Mouse (Mus musculus): ENCODE measurements around the gene Tcl1b2. TPM values are rescaled to one million over a fixed set of nuclear protein-coding genes. Genes with fewer than 3 reads are reported as not detected.
"Not testable (repeated sequence)": the region's sequence is repeated elsewhere in the genome, so short reads cannot be mapped to it uniquely, and the experiment has no call there.

Gene Tcl1b2
- polyA plus RNA-seq, 1 experiment, result not detected

DNA sequence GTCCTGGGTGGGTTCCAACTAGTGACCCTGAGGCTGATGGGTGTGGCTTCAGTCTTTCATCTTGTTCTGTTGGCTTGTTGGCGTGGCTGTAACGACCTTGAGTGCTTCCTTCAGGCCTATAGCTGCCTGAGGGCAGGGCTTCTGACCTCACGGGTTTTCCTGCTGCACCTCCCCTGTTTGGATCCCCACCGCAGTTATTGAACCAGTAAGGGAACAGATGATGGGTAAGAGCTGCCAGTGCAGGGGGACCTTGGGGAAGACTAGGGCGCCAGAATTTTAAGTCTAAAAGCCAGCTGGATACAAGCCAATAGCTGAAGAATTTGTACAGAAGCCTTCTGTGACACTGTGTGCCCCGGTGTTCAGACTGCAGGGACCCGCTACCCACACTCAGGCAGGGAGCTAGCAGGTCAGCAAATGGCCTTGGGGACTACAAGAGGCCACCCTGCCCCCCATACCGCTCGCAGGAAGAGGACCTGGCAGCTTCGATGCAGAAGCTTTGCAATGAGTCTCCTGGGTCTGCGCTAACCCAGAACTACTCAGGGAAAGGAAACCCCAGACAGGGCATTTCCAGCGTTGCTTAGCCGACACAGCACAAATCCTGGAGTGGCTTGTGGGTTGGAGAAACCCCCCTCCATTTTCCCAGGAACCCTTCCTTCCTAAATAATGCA, 33.4 kb upstream of the Tcl1b2 start:
- no peak overlapping the region for H3K27ac ChIP-seq (ENCODE audit: control insufficient read depth, insufficient read depth, low read depth, low read length, poor library complexity)
- WGBS, result 28% methylated on average over 13 of the region's 13 CpGs

DNA sequence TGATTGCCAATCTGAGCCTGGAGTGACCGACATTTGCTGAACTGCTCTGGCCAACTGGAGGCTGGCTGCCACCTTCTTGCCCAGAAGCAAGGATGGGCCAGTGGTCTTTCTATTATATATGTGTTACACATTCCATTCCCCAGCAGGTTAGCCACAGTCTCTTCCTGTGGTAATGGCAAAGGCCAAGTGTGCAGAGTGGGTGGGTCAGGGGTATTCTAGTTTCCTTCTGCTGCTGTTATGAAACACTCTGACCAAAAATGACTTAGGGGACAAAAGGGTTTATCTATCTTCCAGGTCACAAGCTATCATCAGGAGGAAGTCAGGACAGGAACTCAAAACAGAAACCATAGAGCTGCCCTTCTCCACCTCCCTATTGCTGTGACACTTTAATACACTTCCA, 29.2 kb upstream of the Tcl1b2 start:
- TF ChIP-seq POLR2A (IDR thresholded peaks at IDR 0.05; ENCODE audit: borderline replicate concordance, control insufficient read depth, low read depth, low read length), result no peak
- TF ChIP-seq CTCF (IDR thresholded peaks at IDR 0.05; ENCODE audit: control insufficient read depth, insufficient read depth, low read length), result no peak
- Histone ChIP-seq H3K4me1 (ENCODE audit: control insufficient read depth, insufficient read depth, low read length) (no peaks in the 10 kb centered on the region), H3K27ac (ENCODE audit: control insufficient read depth, insufficient read depth, low read depth, low read length, poor library complexity) (no peak overlapping the region), H3K4me3 (replicated peaks; ENCODE audit: control insufficient read depth, low read depth, low read length) (no peak overlapping the region)
- 37% methylated on average over 1 of the region's 1 CpGs for WGBS

More for the DNA sequence above, 33.4 kb upstream of the Tcl1b2 start:
- no peak overlapping the region for H3K4me3 ChIP-seq (replicated peaks; ENCODE audit: control insufficient read depth, low read depth, low read length)
- no peaks in the 10 kb centered on the region for H3K4me1 ChIP-seq (ENCODE audit: control insufficient read depth, insufficient read depth, low read length)
- TF ChIP-seq CTCF (IDR thresholded peaks at IDR 0.05; ENCODE audit: control insufficient read depth, insufficient read depth, low read length) (no peak), POLR2A (IDR thresholded peaks at IDR 0.05; ENCODE audit: borderline replicate concordance, control insufficient read depth, low read depth, low read length) (no peak)

DNA sequence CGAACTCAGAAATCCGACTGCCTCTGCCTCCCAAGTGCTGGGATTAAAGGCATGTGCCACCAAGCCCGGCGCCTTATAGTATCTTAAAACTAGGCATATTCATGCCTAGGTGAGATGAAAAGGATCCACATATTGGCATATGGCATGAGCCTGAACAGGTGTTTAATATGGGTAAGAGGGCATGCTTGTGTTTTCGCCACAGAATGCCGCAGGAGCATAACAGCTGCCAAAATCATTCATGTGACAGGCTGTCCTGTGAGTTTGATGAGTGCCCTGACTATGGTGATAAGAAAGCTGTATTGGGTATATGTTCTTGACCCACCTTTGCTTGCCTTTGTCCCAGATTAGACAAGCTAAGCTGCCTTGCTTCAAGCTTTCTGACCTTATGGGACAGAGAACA, 20.5 kb upstream of the Tcl1b2 start:
- Histone ChIP-seq H3K4me3 (replicated peaks; ENCODE audit: control insufficient read depth, low read depth, low read length) (no peak overlapping the region), H3K4me1 (ENCODE audit: control insufficient read depth, insufficient read depth, low read length) (no peaks in the 10 kb centered on the region), H3K27ac (ENCODE audit: control insufficient read depth, insufficient read depth, low read depth, low read length, poor library complexity) (no peak overlapping the region)
- 85% methylated on average over 6 of the region's 6 CpGs for WGBS
- TF ChIP-seq POLR2A (IDR thresholded peaks at IDR 0.05; ENCODE audit: borderline replicate concordance, control insufficient read depth, low read depth, low read length), result no peak
- no peak for TF ChIP-seq CTCF (IDR thresholded peaks at IDR 0.05; ENCODE audit: control insufficient read depth, insufficient read depth, low read length)

DNA sequence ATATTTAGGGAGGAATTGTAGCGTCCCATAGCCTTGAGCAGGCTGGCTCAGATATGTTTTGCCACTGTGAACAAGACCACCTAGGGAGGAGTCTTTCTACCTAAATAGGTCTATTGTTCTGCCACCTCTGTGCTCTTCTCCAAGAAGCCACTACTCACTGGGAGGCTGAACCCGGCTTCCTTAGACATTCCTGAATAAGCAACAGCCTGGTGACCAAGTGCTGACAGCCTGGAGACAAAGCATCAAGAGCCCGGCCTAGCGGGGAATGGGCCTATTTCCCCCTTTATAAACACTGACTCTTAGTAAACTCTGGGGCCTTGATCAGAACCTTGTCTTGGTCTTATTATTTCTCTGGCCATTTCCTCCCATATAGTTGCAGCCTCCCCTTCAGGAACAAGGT, 19.3 kb upstream of the Tcl1b2 start:
- WGBS, result 76% methylated on average over 4 of the region's 4 CpGs
- Histone ChIP-seq H3K27ac (ENCODE audit: control insufficient read depth, insufficient read depth, low read depth, low read length, poor library complexity) (no peak overlapping the region), H3K4me3 (replicated peaks; ENCODE audit: control insufficient read depth, low read depth, low read length) (no peak overlapping the region), H3K4me1 (ENCODE audit: control insufficient read depth, insufficient read depth, low read length) (no peaks in the 10 kb centered on the region)
- no peak for TF ChIP-seq CTCF (IDR thresholded peaks at IDR 0.05; ENCODE audit: control insufficient read depth, insufficient read depth, low read length)
- TF ChIP-seq POLR2A (IDR thresholded peaks at IDR 0.05; ENCODE audit: borderline replicate concordance, control insufficient read depth, low read depth, low read length), result no peak

DNA sequence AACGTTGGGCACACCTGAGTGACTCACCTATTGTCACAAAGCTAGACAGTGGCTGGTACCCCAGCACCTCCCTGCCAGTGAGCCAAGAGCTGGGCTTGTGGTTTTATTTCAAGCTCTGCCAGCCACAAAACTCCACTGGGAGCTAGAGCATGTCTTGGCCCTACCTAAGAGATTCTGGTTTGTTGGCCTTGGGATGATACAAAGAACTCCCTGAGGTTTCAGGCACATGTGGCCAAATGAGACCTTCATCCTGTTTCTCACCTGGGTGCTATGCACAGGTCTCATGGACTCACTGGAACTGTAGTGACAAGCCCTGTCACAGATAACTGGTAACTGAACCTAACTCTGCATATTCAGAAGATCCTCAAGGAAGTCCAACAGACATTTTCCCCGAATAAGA, 18.2 kb upstream of the Tcl1b2 start:
- TF ChIP-seq POLR2A (IDR thresholded peaks at IDR 0.05; ENCODE audit: borderline replicate concordance, control insufficient read depth, low read depth, low read length) (no peak), CTCF (IDR thresholded peaks at IDR 0.05; ENCODE audit: control insufficient read depth, insufficient read depth, low read length) (no peak)
- Histone ChIP-seq H3K4me3 (replicated peaks; ENCODE audit: control insufficient read depth, low read depth, low read length) (no peak overlapping the region), H3K27ac (ENCODE audit: control insufficient read depth, insufficient read depth, low read depth, low read length, poor library complexity) (no peak overlapping the region), H3K4me1 (ENCODE audit: control insufficient read depth, insufficient read depth, low read length) (no peaks in the 10 kb centered on the region)
- 68% methylated on average over 2 of the region's 2 CpGs for WGBS

DNA sequence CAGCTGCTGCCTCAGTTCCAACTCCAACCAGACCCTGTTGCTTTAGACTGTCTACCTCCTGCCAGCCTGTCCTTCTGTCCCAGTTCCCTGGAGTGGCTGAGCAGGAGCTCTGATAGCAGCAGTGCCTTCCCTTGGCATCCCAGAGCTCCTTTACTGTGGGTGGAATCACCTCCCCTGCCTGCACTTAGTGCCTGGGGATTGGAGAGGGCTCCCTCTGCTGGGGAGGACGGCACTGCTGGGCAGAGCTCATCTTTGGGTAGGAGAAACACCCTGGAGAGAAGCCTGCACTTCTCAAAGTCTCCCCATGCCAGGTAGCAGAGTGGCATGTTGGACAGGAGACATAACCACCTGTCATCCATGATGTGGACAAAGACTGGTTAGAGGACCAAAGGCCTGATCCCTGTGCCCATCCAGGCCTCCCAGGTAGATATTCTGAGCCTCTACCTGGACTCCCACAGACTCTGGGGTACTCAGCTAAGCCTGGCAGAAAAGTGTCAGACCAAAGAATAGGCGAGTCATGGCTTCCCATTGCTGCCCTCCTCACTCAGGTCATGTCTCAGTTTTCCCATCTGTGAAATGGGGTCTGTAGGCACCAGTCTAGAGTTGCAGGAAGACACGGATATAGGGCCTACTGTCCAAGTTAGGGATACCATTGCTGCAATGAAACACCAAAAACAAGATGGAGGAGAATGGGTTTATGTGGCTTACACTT, 16.2 kb upstream of the Tcl1b2 start:
- not testable (repeated sequence) for H3K27ac ChIP-seq (ENCODE audit: control insufficient read depth, insufficient read depth, low read depth, low read length, poor library complexity); H3K4me3 ChIP-seq (replicated peaks; ENCODE audit: control insufficient read depth, low read depth, low read length); H3K4me1 ChIP-seq (ENCODE audit: control insufficient read depth, insufficient read depth, low read length)
- 56% methylated on average over 3 of the region's 3 CpGs for WGBS

DNA sequence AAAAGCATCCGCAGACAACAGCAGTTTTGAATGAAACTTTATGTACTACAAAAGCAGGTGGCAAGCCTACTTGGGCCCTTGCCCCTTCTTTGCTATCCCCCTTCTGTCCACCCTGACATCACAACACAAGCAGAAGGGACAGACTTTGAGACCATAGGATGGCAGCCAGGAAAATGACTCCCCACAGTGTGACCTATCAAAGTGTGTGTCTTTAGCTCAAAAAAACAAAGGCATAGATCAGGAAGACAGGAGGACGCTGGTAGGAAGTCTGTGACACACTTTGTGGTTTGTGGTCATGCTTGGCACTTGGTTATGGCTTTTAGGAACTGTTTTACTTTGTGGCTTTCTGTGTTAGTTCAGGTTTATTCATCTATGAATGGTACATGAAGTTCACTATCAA, 11.6 kb upstream of the Tcl1b2 start:
- not testable (repeated sequence) for H3K27ac ChIP-seq (ENCODE audit: control insufficient read depth, insufficient read depth, low read depth, low read length, poor library complexity); H3K4me1 ChIP-seq (ENCODE audit: control insufficient read depth, insufficient read depth, low read length); H3K4me3 ChIP-seq (replicated peaks; ENCODE audit: control insufficient read depth, low read depth, low read length)
- 2% methylated on average over 2 of the region's 2 CpGs for WGBS

DNA sequence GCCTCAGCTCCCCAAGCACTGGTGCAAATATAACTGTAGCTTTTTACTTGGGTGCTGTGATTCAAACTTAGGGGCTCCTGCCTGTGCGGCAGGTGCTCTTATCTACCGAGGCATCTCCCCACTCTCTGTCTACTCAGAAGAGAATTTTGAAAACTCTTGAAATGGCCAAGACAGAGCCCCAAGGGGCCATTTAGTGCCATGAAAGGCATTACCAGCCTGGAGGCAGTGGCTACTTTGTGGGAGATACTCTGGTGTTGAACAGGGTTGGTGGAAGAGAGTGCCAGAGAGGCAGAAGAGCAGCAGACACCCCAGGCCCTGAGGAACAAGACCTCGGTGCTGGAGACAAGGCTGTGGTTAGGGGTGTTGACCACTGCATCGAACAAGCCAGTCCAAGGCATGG, 11.0 kb upstream of the Tcl1b2 start:
- not testable (repeated sequence) for H3K4me1 ChIP-seq (ENCODE audit: control insufficient read depth, insufficient read depth, low read length); H3K27ac ChIP-seq (ENCODE audit: control insufficient read depth, insufficient read depth, low read depth, low read length, poor library complexity); H3K4me3 ChIP-seq (replicated peaks; ENCODE audit: control insufficient read depth, low read depth, low read length)
- WGBS, result 10% methylated on average over 4 of the region's 4 CpGs

DNA sequence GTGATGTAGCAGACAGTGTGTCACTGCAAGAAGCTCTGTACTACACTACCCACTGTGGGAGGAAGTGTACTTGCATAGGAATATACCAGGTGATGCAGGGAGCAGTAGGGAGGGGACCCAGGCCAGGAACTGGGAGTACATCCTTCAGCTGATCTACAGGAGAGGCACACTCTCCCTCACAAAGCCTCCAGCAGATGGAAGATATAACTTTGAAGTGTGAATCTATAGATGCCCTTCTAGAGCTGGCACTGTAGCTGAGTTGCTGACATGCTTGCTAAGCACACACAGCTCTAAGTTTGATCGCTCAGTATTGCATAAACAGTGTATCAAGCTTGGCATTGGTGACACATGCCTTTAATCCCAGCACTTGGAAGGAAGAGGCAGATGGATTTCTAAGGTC, 8.1 kb upstream of the Tcl1b2 start:
- H3K27ac ChIP-seq (ENCODE audit: control insufficient read depth, insufficient read depth, low read depth, low read length, poor library complexity); H3K4me1 ChIP-seq (ENCODE audit: control insufficient read depth, insufficient read depth, low read length); H3K4me3 ChIP-seq (replicated peaks; ENCODE audit: control insufficient read depth, low read depth, low read length): not testable (repeated sequence)
- WGBS, result 71% methylated on average over 1 of the region's 1 CpGs
